Mouse (Mus musculus): ENCODE data around the gene Slc17a8.
"Not testable (repeated sequence)": the region's sequence is repeated elsewhere in the genome, so short reads cannot be mapped to it uniquely, and the experiment has no call there.

Slc17a8 gene

DNA sequence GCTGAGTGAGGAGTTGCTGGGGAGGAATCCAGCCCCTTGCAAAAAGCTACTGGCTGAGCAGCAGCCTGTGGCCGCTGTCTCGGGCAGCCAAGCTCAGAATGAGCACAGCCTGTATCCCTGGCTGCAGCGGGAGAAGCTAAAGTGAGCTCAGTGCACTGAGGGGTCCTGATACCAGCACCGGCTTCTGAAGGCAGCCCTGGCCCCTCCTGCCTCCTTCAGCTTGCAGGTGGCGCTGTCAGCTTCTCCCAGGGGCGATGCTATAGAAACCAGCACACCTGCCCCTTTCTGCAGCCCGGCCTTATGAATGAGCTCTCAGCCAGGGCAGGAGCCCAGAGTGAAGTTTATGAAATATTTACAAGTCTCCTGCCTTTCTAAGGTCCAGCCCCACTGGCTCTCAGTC, at the start of gene Slc17a8:
Slc17a8 (minus strand) TSS at position 125 of the 400 bp plus-strand sequence.
- CTCF ChIA-PET = no interaction called here

DNA sequence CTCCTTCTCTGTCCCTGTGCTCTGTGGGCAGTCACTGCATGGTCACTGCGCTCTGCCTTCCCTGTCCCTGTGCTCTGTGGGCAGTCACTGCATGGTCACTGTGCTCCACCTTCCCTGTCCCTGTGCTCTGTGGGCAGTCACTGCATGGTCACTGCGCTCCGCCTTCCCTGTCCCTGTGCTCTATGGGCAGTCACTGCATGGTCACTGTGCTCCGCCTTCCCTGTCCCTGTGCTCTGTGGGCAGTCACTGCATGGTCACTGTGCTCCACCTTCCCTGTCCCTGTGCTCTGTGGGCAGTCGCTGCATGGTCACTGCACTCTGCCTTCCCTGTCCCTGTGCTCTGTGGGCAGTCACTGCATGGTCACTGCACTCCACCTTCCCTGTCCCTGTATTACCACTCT, 49.3 kb upstream of the Slc17a8 start:
- CTCF ChIA-PET = not testable (repeated sequence)

DNA sequence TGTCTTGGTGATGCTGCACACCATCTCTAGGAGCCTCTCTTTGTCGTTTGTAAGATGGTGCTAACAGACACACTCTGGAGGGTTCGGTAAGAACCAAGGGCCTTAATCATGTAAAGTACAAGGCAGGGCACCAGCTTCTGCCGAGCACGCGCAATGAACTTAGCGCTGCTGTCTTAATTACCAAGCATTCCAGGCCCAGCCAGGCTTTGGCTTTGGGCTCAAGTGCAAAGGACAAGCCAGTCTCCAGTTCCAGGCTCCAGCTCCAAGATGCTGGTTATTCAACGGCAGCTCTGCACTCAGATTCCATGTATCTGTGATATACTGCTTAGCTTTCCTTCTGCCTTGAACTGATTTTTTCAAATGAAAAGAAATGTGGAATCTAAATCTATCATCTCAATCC, 46.5 kb upstream of the Slc17a8 start:
- CTCF ChIA-PET = interaction anchor here (0.6 kb wide), 1 partner anchor 949 kb away, joined by 3 read pairs; no protein-coding TSS in a partner anchor

DNA sequence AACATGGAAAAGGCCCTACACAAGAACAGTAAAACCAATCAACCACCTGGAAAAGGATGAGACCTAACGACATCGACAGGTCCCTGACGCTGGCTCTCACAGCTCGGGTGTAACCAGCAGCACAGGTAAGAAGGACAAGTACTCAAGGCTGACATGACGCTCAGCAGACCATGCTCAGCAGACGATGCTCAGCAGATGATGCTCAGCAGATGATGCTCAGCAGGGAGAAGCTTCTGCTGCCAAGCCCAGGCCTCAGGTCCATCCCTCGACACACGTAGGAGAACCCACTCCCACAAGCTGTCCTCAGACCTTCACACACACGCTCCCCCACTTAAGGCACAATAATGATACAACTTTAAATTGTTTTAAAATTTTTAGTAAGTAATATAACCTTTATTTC, 44.6 kb upstream of the Slc17a8 start:
- CTCF ChIA-PET = no interaction called here

DNA sequence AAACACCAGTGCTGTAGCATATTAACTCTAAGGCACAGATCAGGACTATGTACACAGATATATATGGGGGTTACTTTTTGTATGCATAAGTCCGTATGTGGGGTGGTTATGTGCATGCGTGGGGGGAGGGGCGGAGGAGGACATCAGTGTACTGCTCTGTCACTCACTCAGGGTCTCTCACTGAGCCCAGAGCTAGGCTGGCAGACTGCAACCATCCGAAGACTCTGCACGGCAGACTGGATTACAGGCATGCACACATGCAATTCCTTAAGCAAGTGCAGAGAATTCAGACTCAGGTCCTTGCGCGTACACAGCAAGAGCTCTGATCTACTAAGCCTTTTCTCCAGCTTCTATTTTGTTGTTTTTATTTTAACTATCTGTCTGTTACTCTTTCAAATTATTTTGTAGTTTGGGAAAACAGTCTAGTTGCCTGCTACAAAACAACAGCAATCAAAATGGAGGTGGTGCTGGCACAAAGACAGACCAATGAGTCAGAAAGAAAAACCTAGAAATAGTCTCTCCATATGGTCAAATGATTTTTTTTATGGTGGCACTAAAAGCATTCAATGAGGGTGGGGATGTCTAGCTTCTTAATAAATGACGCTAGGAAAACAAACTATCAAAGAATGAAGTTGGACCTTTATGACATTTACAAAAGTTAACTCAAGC, 44.1 kb upstream of the Slc17a8 start:
- CTCF ChIA-PET = no interaction called here

DNA sequence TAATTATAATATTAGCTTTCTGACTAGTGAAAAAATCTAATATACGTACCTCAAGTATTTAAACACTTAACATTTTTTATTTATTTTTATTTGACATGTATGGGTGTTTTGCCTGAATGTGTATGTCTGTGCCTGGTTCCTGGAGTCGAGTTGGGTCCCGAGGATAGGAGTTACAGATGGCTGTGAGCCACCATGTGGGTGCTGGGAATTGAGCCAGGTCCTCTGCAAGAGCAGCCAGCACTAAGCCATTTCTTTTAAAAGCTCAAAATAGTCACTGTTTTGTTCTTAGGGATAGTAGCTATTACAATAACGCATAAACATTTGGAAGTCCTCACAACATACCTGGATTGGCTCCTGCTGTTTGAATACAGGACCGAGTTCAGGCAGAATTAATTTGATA, 35.3 kb upstream of the Slc17a8 start:
- CTCF ChIA-PET = no interaction called here

DNA sequence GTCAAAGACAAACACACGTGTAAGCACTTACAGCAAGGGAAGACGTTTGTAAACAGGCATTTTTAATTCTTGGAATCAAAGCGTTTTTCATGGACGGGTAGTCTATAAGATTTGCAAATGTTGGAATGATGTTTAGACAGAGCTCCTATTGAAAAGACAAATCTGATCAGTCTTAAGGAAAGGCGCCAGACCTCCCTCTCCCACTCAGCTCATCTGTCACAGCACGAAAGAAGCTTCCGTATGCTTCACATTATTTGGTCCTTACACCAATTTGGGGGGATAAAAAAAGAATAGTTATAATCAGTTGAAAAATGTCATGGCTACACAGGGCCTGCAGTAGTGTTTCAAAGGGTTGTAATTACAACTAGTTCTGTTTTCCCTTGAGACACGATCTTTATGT, 31.9 kb upstream of the Slc17a8 start:
- CTCF ChIA-PET = no interaction called here

DNA sequence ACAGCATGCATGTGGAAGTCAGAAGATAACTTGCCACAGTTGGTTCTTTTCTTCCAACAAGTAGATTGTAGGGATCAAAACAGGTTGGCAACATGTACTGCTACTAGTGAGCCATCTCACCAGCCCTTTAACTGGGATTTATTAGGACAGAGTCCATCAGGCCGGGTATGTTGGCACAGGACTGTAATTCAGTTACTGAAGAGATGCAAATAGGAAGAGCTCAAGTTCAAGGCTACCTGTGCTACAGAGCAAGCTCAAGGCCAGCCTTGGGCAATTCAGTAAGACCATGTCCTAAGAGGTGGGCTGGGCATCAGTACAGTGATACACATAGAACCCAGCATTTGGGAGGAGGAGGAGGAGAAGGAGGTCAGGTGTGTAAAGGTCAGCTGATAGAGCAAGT, 30.6 kb upstream of the Slc17a8 start:
- CTCF ChIA-PET = no interaction called here

DNA sequence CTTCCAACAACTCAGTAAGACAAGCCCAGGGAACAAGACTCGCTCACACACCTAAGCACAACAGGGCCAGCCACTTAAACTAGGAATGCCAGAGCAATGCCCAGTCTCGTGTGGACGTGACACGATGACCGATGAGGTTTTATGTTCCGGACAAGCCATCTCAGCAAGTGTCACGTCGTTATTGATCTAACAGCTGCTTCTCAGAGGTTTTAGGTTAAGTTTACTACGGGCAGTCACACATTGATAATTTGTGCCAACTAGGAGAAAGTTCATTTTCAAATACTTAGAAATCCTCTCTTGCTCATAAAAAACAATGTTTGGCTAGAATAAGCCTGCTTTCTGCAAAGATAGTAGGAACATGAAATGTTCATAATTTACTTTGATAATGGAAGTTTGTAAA, 25.9 kb upstream of the Slc17a8 start:
- CTCF ChIA-PET = no interaction called here

DNA sequence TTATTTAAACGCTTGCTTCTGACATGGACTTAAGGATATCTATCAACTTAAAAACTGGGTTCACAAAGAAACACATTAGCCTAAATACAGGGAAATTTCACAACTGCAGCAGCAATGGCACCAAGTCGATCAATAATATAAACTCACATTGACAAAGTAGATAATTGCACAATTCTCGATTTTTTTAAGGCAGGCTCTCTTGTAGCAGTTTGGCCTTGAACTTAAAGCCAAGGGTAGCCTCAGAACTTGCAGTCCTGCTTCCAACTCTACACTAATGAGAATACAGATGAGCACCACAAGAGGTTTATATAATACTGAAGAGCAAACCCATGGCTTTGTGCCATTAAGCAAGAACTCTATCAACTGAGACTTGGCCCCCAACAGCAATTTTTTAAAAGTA, 15.9 kb upstream of the Slc17a8 start:
- CTCF ChIA-PET = no interaction called here

DNA sequence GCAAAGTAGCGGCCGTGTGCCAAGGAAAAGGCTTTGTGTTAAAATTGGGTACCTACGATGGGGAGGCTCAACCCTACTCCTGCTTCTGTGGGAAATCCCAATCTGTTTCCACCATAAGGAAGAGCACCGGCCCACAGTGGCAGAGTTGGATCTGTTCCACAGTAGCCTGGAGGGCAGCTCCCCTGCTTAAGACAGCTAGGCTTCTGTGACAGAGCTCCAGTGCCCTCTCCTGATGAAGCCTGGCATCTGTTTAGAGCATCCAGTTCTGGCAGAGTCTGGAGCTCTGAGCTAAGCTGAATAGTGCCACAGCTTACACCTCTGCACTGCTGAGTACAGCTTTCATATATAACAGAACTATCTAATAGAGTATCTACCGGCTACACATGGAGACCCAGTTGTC, 14.0 kb upstream of the Slc17a8 start:
- CTCF ChIA-PET = interaction anchor here (0.6 to 0.7 kb wide), 2 partner anchors 120 to 307 kb away, joined by 3 read pairs; no protein-coding TSS in a partner anchor

DNA sequence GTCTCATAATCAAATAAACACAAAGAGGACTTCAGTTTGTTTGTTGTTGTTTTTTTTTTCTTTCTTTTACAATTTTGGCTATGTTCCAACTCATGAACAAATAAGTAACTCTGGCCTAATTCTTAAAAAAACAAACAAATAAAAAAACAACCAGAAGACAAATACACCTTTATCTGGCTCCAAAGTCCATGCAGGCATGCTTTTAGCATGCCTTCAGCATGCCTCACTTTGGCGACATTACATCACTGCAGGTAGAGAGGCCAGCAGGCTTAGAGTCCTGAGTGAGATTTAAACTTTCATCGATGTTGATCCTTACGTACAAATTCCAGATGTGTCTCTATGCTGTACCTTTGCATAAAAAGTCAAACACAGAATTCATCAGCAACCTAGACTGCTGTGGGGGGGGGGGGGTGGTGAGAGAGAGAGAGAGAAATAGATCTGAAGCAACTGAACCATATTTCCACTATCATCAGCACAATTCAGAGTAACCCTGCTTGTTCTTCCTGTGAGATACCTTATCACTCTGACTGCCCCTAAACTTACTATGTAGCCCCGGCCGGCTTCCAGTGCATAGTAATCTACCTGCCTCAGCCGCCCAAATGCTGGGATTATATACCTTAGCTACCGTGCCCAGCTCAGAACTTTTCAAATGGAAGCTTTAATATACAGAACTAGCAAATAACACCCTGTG, 12.8 kb upstream of the Slc17a8 start:
- CTCF ChIA-PET = no interaction called here

DNA sequence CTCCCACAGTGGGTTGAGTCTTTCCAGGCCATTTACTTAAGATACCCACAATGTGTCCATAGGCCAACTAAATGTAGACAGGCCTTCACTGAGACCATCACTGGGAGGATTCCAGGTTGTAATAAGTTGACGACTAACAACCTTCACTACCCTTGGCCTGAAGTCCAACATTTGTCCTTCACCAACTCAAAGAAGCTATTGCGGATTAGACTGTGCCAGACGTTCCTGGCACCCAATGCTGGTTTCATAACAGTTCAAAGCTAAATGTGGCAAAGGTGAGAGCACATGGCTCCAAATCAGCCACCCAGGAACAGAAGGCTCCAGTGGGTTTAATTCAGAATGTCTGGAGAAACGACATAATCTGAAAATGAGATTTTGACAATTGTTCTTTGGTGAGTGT, 12.1 kb upstream of the Slc17a8 start:
- CTCF ChIA-PET = no interaction called here

DNA sequence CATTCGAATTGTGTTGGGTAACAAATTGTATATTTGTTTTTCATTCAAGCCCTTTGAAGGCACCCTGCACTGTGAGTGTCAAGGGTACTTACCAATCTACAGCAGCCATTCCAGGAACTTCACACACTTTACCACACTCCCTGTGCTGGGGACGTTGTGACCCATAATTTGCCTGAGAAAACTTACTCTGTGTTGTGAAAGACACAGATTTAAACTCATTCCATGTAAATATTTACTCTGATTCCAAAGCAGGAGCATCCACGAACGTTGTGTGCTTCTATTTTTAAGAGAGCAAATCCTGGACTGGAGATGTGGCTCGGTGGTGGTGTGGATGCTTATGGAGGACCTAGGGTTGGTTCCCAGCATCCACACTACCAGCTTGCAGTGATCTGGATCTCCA, 10.8 kb upstream of the Slc17a8 start:
- CTCF ChIA-PET = no interaction called here

DNA sequence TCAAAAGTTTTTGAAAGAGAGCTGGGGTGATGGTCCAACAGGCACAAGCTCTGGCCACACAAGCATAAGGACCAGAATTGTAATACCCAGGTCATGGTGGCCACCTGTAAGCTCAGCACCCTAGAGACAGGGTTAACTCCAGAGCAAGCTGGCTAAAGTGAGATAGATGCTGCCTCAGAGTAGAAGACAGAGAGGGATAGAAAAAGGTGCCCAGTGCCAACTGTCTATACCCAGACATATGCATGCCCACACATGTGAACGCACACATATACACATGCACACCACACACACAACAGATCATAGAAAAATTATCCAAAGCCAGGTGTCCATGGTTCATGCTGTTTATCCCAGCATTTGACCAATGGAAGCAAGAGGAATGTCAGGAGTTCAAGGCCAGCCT, 9.5 kb upstream of the Slc17a8 start:
- CTCF ChIA-PET = interaction anchor here (0.6 to 0.8 kb wide), 2 partner anchors 36 to 168 kb away, joined by 3 read pairs; no protein-coding TSS in a partner anchor

DNA sequence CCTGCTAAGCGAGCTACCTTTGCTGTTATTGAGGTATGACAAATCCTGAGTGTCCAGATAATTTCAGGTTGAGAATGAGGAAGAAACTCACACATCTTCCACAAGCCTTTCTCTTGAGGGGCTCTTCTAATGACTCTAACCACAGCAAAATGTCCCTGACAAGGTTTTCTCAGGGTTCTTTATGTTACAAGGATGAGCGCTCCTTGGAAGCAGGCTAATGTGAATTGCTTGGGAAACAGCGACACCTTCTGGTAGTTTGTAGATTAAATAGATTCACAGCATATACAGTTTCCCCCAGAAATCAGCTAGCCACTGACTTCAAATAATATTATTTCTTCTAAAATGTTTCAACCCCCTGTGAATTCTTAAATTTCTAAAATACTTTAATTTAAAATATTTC, 9.0 kb upstream of the Slc17a8 start:
- CTCF ChIA-PET = interaction anchor here (0.8 kb wide), 1 partner anchor 35 kb away, joined by 3 read pairs; no protein-coding TSS in a partner anchor

DNA sequence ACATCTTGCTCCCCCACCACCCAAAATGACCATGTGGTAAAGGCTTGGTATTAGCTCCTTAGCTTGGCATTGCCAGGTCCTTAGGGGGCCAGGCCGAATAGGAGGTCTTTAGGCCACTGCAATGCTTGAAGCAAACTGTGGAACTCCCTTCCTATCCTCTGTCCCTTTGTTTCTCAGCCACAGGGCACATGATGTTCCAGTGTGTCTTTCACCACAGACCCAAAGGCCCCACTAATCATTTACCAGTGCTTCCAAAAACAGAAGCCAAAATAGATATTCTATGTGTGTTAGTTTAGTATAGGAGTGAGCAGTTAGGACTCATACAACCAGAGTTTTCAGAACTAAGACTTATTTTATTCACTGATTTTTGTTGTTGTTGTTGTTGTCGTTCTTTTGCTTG, 5.7 kb upstream of the Slc17a8 start:
- CTCF ChIA-PET = no interaction called here

DNA sequence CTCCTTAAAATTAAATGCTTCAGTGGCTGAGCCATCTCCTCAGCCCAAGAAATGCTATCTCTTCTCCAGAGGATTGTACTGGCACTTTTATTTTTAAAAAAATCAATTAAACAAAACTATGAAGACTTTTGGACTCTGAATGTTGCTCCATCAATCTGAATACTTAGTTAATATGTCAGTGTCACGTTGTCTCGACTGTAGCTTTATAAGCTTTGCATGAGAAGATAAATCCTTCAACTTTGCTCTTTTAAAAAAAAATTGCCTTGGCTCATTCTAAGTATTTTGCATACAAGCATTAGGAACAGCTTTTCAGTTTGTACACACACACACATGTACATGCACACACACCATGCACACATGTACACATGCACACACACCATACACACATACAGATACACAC, 3.1 kb upstream of the Slc17a8 start:
- CTCF ChIA-PET = no interaction called here

DNA sequence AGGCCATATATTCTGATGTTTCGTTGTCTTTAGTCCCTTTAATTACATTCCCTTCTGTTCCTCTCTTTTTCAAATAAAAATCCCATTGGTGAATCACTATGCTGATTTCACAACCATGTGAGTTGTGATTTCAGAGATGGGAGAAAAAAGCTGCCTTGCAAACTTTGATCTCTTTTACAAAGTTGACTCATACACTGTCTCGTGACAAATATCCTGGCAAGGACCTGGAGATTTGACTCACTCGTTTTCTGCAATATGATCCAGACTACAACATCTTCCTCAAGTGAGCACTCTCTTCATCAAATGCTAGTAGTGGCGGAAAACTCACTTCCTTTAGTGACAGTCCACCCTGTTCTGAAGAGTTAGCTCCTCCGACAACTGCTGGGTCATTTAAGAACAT, 21.7 kb downstream of the Slc17a8 start:
- CTCF ChIA-PET = no interaction called here

DNA sequence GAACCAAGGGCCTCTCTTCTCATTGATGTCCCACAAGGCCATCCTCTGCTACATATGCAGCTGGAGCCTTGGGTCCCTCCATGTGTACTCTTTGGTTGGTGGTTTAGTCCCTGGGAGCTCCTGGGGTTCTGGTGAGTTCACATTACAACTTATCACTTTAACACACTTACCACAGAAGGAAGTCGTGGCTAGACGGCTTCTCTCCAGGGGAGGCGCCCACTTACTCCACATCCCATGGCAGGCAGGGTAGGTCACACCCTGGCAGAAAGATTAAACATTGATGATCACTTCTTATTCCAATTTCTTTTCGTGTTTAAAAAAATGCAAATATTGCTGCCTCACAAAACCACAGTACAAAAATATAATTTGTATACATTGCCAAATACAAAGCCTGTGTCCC, 23.8 kb downstream of the Slc17a8 start:
- CTCF ChIA-PET = no interaction called here

DNA sequence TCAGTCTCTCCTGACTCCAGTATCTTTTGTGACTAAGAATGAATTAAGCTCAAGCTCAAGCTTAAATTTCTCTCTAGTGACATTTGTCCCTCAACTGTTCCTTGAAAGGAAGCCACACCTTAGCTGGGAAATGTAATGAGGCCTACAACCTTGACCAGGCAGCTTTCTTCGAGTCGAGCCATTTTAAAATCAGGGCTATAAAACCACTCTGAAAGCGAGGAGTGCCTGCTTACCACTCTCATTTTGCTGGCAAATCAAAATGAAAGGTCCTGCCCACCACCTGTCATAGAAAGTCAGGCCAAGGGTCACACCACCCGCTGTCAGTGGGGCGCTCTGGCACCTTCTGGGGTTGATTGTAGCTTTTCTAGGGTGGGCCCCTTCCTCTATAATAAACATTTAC, 25.1 kb downstream of the Slc17a8 start:
- CTCF ChIA-PET = interaction anchor here (0.7 kb wide), 1 partner anchor 127 kb away, joined by 3 read pairs; no protein-coding TSS in a partner anchor

DNA sequence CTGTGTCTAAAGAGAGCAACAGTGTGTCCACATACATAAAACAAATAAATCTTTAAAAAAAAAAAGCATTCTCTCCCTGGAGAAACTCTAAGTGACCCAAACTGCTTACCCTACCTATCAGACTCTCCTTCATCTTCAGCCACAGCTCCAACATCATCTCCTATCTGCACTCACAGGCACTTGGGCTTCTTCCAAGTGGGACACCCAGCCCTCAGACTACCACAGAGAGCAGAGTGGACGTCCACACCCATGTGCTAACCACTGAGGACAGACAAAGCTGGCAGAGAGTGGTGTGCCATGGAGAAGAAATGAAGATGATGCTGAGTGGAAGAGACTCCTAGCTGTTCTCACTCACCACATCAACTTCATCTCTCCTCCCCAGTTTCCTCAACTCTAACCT, 25.5 kb downstream of the Slc17a8 start:
- CTCF ChIA-PET = interaction anchor here (0.7 kb wide), 1 partner anchor 127 kb away, joined by 3 read pairs; no protein-coding TSS in a partner anchor

DNA sequence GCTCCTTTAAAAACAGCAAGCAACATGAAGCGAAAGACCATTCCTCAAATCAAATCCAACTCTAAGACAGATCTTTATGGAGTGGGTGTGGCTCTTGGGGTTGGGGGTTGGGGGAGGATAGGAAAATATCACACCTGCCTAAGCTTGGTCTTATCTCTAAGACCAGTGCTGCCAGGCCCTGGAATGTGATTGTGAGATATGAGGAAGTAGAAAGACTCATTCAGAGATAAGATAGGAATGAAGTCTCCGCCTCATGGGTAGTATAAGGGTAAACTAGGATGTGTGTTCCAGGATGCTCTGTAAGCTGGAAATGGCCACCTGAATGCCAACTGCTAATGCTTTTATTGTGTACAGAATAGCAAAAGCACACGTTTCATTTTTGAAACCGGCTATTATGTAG, 26.7 kb downstream of the Slc17a8 start:
- CTCF ChIA-PET = interaction anchor here (0.5 kb wide), 1 partner anchor 36 kb away, joined by 3 read pairs; no protein-coding TSS in a partner anchor

DNA sequence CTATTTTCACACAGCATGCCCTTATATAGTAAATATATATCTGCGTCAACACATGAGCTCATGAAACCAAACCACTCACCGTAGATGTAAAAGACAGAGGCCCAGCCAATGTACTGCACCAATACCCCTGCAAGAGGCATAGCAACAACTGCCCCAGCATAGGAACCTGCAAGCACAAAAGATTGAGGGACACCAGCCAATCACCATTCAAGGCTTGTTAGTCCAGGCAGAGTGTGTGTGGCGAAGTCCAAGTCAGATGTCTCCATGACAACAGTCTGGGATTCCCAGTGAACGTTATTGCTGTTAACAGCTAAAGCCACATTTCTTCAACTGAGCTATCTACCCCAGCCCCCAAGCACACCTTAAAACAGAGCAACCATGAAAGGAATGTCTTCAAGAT, 28.3 kb downstream of the Slc17a8 start:
- CTCF ChIA-PET = no interaction called here
